Mouse (Mus musculus) testis, adult 2 months (tissue): ENCODE data around the gene Asic3.

ENCODE experiments used
- CTCF ChIP-seq: fragments of 200-500 bp; IDR thresholded peaks from 2 replicates; pipeline ENCODE4 v1.5.1; 2012; ENCODE audit warnings: low read depth, mild to moderate bottlenecking, inconsistent platforms, low read length, moderate library complexity; ENCODE audit not compliant: control insufficient read depth, insufficient read depth, insufficient replicate concordance
- POLR2A ChIP-seq: fragments of 200-500 bp; IDR thresholded peaks from 2 replicates; pipeline ENCODE4 v1.6.1; 2012; ENCODE audit warnings: low read depth, mild to moderate bottlenecking, inconsistent platforms, low read length, moderate library complexity; ENCODE audit not compliant: control insufficient read depth

DNA sequence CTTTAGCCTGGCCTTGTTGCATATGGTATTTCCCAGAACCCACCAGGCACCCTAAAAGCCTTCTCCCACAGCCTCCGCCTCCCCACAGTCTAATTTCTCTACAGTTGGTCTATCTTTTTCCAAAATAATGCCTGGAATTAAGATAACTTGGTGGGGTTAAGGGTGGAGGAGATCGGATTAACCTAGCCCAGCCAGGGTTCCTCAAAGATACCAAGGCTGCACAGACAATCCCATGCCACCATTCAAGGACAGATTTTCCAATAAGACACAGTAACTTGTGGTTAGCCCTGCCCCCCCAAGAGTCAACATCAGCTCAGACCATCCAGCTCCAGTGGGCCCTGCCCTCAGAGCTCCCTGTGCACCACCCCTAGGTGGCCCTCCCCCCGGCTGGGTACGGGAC, 32.7 kb upstream of the Asic3 start:
- TF ChIP-seq CTCF: no peak
- TF ChIP-seq POLR2A: no peak
